Mouse (Mus musculus): ENCODE results near the gene Mcpt8. TPM values are rescaled to one million over a fixed set of nuclear protein-coding genes. Genes with fewer than 3 reads are reported as not detected.

Gene Mcpt8
- total RNA-seq, 2 experiments from 2014 or later = not detected

Small RNAs within 50 kb of the gene (microRNA-seq; reads per million reads assigned to microRNA genes)
- not detected for gene Mir6949

Other genes starting within 250 kb of the Mcpt8 start
- gene Nynrin, start 231.3 kb downstream of the Mcpt8 start, total RNA-seq (2021) = 1 to 10 TPM; 8.2 to 9.7 TPM
- gene Cbln3, start 200.9 kb downstream of the Mcpt8 start, total RNA-seq (2021) = under 1 TPM in 1 of 2 experiments, not detected in 1; 0.14 TPM
- gene Khnyn, start 200.3 kb downstream of the Mcpt8 start, total RNA-seq (2021) = 10 to 100 TPM; 11.6 to 13.5 TPM
- 100 to 1,000 TPM; 107 to 108 TPM for gene Sdr39u1, start 185.0 kb downstream of the Mcpt8 start, total RNA-seq (2021)
- gene Cma1, start 140.6 kb downstream of the Mcpt8 start, total RNA-seq (2021) = 1 to 10 TPM; 1.0 to 2.5 TPM
- gene Cma2, start 134.3 kb downstream of the Mcpt8 start, total RNA-seq (2021) = not detected
- gene Mcpt1, start 67.3 kb downstream of the Mcpt8 start, total RNA-seq (2021) = not detected
- gene Mcpt9, start 54.8 kb downstream of the Mcpt8 start, total RNA-seq (2021) = not detected
- gene Mcpt2, start 43.2 kb downstream of the Mcpt8 start, total RNA-seq (2021) = not detected
- 1 to 10 TPM; 1.4 to 1.9 TPM for gene Mcpt4, start 23.0 kb downstream of the Mcpt8 start, total RNA-seq (2021)
- not detected for gene Ctsg, start 17.3 kb upstream of the Mcpt8 start, total RNA-seq (2021)
- not detected for gene Gzme, start 35.4 kb upstream of the Mcpt8 start, total RNA-seq (2021)
- not detected for gene Gzmd, start 47.3 kb upstream of the Mcpt8 start, total RNA-seq (2021)
- not detected for gene Gzmg, start 74.3 kb upstream of the Mcpt8 start, total RNA-seq (2021)
- not detected for gene Gzmn, start 89.3 kb upstream of the Mcpt8 start, total RNA-seq (2021)
- not detected for gene Gzmf, start 126.1 kb upstream of the Mcpt8 start, total RNA-seq (2021)
- gene Gzmc, start 149.4 kb upstream of the Mcpt8 start, total RNA-seq (2021) = not detected
- not detected for gene Gzmb, start 177.0 kb upstream of the Mcpt8 start, total RNA-seq (2021)

All from heart, postnatal 25 days (tissue).